Mouse (Mus musculus): Measurements from ENCODE around the gene Enpp5.

GRCm38 (mm10) chr17:44129092-44129750 is 50.6 kb downstream of the Enpp5 start:
- TF ChIP-seq CTCF (IDR thresholded peaks at IDR 0.05; ENCODE audit: borderline replicate concordance, control insufficient read depth, extremely low read depth, insufficient read depth, low read length, poor library complexity) (no peak), POLR2A (IDR thresholded peaks at IDR 0.05; ENCODE audit: control insufficient read depth, extremely low read depth, insufficient read depth, low read length, poor library complexity) (no peak)

Data from thymus, adult 2 months (tissue).